Mouse (Mus musculus) heart, adult 18-20 months (tissue): ENCODE measurements around the gene Sema4d. TPM values are rescaled to one million over a fixed set of nuclear protein-coding genes. Genes with fewer than 3 reads are reported as not detected.

Source experiments
- DNase-seq, 2 experiments: peaks; one replicate each; pipeline ENCODE4 v3.0.0; 2021 to 2022; ENCODE audit warnings: mixed read lengths in 1 of 2
- total RNA-seq, 2 experiments: library from RNA; stranded (reverse); gene quantifications; 2 replicates each; pipeline ENCODE4 v1.2.3; 2021

Gene Sema4d
- total RNA-seq, 2 experiments from 2014 or later: 57.5 to 67.5 TPM

DNA sequence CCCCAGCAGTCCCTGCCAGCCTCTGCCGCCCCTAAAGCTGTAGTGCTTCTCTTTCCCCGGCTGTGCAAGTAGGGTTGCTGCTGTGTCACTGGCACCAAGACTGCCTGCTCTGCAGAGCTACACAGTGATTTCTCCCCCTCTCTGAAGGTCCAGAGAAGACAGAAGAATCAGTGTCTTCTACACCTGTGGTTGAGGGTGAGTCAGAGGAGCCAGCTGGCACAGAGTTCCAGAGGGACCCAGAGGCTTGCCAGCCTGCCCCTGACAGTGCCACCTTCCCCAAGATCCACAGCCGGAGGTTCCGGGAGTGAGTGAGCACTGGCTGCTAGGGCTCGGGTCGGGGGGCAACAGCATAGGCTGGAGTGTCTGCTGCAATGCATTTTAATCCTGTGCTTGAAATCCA is 114.9 kb downstream of the Sema4d start:
- DNase-seq: no peak

DNA sequence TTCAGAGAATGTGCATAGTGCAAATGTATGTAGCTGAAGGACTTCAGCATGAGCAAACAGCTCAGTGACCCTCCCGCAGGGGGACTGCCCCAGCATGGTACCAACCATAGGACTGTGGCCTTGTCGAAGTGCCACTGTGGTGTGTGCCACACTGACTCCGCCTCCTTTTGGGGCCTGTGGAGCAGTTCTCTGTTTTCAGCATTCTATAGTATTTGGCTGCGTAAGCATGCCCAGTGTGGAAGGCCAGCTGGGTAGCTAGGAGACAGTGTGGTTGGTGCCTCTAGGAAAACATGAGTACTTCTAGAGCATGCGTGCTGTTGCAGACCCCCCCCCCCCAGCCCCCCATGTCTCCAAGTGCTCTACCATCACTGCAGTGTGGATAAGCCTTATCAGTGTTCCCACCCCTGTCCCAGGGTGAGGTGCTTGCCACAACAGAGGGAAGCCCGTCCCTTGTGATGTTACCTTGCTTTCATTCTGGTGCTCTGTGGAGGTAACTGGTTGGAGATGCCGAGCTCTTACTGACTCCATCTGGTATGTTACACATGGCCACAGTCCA is 115.8 kb downstream of the Sema4d start:
- DNase-seq: no peak

DNA sequence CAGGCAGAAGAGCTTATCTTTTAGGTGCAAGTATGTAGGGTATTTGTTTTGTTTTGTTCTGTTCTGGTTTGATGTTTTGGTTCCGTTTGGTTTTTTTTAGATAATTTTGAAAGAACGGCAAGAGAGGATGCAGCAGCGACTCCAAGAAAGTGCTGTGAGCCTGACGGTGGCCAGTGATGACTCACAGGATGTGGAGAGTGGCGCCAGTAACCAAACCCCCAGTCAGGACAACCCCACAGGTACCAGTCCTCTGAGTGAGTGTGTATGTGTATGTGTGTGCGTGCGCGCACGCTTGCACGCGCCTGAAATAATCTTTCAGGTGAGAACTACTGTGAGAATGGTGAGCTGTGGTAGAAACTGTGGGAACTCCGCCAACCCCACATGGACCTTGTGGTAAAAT is 116.5 kb downstream of the Sema4d start:
- no peak for DNase-seq

- no peak for DNase-seq
Observed at GRCm38 (mm10) chr13:51676641-51677040, 116.9 kb downstream of the Sema4d start.

DNA sequence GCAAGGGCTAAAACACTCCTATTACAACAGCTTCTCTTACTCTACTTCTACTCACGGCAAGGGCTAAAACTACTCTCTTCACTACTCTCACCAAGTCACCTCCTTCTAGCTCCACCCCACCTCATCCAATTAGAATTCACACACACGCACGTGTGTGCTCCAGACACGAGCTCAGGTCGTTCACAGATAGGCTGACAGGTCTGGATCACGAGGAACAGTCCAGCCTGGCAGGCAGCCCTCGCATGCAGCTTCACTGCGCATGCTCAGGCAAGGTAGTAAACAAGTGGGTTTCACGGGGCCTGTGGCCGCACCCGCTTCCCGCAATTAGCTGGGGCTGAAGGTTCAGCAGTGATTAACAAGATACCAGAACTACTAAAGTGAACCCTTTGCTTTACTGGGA is 125.4 kb downstream of the Sema4d start:
- peak in 1 of 2 experiments; percentile 27 for DNase-seq

DNA sequence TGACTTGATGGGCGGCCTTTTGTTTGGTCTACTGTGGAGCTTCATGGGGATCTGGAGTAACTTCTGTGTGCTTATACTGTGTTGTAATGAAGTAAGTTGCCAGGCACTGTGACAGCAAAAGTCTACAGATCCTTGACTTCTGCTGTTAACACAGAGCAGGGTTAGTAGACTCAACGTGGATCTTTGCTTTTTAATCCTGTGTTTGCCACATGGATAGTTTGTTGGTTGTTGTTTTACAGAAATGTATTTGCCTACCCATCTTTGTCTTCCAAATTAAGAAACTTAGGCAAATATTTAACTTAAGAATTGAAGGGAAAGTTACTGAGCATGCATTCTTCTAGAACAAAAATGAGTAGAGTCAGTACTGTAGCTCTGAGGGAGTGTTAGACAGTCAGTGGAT is 130.0 kb downstream of the Sema4d start:
- no peak for DNase-seq

DNA sequence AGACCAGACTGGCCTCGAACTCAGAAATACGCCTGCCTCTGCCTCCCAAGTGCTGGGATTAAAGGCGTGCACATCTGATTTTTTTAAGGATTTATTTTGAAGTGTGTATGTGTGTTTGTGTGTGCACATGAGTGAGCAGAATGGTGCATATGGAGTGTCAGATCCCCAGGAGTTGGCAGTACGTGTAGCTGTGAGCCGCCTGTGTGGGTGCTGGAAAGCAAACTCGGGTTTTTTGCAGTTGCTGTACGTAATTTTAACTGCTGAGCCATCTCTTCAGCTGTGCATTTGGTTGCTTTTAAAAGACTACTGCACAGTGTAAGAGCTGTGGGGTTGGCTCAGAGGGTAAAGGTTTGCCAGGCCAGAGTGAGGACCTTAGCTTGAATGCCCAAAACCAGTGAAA is 134.0 kb downstream of the Sema4d start:
- DNase-seq: no peak

DNA sequence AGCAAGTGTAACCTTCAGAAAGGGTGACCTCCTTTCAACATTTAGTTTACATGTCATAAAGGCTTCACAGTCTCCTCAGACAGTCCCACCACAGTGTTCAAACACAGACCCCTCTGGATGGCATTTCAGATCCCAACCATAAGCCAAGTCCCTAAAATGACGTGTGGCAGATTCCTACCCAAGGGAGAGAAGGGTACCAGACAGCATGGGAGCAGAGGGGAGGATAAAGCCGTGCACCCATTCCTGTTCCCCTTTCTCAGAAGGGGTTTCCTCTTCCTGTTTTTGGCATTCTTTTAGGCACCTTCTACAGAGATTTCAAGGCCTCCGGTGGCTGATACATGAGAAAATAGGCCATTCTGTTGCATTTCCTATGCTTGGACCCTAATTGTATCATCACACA is 135.5 kb downstream of the Sema4d start:
- no peak for DNase-seq

DNA sequence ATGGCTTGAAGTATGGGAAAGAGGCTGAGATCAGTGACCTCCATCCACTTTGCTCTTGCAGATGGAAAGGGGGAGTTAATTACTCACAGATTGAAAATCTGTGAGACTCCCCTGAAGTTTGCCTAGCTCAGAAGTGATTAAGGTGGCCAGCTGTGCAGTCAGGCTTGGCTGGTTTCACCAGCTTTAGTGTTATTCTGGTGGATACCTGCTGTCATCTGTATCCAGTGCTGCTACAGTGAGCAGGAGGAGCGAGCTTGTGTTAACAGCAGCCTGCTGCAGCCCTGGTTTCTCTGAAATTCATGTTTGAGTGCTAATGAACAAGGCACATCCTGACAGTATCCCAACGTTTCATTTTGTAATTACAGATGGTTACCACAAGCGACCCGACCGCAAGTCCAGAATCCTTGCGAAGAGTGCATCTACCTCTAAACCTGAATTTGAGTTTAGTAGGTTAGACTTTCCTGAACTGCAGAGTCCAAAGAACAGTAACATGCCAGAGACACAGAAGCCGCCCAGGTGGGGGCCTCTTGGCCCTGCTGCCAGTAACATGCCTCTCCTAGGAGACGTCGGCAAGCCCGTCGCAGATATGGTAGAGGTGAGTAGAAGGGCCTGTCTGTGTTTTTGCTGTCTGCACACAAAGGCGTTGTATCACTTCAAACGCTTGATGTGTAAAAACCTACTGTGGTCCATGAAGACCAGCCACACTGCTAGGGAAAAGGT is 136.9 kb downstream of the Sema4d start:
- no peak for DNase-seq

DNA sequence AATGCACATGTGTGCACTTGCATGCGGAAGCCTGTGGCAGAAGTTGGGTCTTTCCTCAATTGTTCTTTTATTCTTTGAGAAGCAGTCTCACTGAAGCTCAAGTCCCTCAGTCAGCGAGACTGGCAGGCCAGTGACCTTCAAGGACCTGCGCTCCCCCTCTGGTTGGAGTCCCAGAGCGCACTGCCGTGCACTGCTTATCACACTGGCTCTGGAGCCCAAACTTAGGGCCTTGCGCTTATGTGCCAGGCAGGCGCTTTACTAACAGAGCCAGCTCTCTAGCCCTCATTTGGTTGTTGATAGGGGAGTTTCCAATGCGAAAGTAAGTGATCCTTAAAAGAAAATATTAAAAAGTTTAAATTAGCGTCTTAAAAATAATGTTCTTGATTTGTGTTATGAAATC is 139.6 kb downstream of the Sema4d start:
- peak; percentile 53 to 72 for DNase-seq

DNA sequence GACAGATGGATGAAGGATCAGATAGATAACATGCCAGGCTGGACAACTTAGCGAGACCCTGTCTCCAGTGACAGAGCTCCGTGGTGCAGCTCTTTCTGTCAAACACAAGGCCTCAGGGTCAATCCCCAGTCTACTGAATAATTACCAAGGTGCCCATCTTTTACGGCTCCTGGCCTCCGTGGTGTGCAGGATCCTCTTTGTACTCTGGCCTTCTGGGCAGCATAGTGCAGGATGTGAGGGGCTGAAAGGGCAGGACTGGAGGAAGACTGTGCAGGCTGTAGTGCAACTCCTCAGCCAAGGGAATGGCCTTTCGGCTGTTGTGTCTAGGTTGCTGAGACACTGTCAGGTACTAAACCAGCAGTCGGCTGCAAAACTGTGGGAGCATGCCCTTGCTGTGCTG is 140.4 kb downstream of the Sema4d start:
- DNase-seq: no peak

DNA sequence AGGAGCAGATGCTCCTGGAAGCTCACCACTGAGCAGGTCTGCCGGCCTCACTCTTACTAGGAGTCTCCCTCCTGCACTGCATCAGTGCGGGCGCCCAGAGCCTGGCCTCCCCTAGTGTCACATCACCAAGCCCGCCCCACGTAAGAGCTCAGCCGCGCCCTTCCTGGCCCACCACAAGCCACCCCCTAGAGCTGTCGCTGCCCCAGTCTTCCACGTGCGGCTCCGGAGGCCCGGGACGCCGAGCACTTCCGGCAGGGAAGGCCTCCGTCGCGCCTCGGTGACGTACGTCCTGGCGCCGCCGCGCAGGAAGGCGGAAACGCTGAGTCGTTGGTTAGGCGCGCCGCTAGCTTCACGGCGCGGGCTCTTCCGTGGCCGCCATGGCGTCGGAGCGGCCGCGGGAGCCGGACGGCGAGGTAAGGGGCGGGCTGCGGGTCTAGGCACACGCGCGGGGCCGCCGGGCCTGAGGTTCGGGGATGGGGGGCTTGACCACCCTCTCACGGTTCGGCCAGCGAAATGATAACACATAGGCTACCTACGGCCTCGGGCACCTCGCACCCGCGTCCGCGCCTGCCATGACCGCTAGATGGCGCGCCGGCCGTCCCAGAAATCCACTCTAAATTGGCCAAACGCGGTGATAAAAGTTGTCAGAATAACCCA is 142.0 kb downstream of the Sema4d start, which contains the start of gene Secisbp2:
Gene Secisbp2, plus strand, starts transcription at position 290 of the 657 bp plus-strand sequence.
- DNase-seq: peak; percentile 96

DNA sequence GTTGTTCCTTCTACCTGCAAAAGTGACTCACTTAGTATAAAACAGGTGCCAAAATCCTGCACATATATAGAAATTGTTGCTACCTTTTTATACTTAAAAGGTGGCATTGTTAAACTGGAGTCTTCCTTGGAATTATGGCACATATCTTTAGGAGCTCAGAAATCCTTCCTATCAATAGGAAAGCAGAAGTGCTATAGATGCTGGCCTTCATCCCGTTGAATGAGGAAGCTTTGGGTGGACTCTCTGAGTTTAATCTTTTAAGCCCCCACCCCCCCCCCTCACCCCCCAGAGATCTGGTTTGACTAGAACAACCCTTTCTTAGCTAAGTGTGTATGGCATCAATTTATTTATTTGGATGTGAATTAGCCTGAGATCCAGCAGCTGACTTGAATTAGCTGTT is 143.8 kb downstream of the Sema4d start:
- no peak for DNase-seq

- no peak for DNase-seq
Observed at GRCm38 (mm10) chr13:51648237-51648636, 145.3 kb downstream of the Sema4d start.

- DNase-seq: no peak
Observed at GRCm38 (mm10) chr13:51647770-51648169, 145.8 kb downstream of the Sema4d start.

DNA sequence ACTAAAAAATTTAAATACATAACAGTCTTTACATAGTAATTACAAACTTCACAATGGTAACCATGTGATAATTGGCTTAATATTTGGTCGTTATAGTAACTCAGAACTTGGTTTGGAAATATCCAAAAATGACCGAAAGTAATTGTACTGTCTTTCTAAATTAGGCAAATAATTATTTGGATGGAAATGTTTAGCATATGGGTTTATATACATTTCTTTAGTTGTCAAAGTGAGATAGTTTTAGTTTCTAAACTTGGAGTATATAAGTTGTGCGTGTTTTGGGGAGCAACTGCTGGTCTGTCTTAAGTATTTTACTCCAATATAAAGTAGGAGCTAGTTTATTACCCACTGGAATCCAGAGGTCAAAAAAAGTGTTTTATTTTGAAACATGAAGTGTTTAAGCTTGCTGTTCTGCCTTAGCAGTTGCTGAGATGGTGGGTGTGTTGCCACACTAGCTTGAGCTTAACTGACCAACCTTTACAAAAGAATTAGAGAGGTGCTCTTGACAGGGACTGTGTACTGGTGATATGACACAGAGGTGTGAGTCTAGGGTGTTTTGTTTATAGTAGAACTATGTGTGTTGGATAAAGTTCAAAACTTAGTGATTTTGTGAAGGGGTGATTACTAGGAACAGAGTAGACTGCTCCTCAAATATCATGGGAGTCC is 147.1 kb downstream of the Sema4d start:
- DNase-seq: no peak

- no peak for DNase-seq
Observed at GRCm38 (mm10) chr13:51645872-51646271, 147.7 kb downstream of the Sema4d start.

- DNase-seq: peak; percentile 97 to 99
Observed at GRCm38 (mm10) chr13:51644829-51645789, 148.4 kb downstream of the Sema4d start, which contains the start of gene Cks2. Gene Cks2, plus strand, starts transcription at chr13:51645232.

- DNase-seq: peak in 1 of 2 experiments; percentile 10
Observed at GRCm38 (mm10) chr13:51643924-51644828, 149.4 kb downstream of the Sema4d start.

DNA sequence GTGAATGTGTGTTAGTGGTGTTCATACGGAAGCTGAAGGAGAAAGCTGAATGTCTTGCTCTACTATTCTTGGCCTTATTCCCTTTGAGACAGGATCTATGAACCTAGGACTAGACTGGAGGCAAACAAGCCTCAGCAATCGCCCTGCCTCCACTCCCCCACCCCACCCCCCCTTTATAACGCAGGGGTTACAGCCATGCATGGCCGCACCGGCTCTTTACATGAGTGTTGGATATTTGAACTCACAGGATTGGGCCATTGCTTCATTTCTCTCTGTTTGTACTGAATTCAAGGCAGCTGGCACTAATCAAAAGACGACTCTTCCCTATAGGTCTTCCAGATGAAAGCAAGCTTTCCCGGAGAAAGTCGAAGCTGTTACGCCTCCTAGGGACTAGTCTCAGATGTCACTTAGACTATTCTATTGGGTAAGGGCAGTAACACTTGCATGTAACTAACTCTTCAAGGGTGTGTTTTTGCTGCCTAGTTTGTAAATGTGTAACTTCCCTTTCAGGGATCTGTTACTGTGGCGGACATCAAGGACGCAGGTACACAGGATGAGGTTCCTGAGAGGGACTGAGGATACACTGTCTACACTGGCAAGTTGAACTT is 151.3 kb downstream of the Sema4d start:
- DNase-seq: no peak
